Mouse (Mus musculus): ENCODE results near the gene Thsd7b.
"Not testable (repeated sequence)": the region's sequence is repeated elsewhere in the genome, so short reads cannot be mapped to it uniquely, and the experiment has no call there.

Thsd7b gene

GRCm38 (mm10) chr1:129635146-129635545, 362.0 kb downstream of the Thsd7b start:
- no peak for DNase-seq (ENCODE audit: low spot score in 2 of 2)

- DNase-seq (ENCODE audit: low spot score in 2 of 2): no peak
These were observed 371.3 kb downstream of the Thsd7b start for GRCm38 (mm10) chr1:129644252-129644861.

GRCm38 (mm10) chr1:129651448-129651847, 378.3 kb downstream of the Thsd7b start:
- not testable (repeated sequence) for DNase-seq (ENCODE audit: low spot score in 2 of 2)

GRCm38 (mm10) chr1:129658045-129658444, 384.9 kb downstream of the Thsd7b start:
- DNase-seq (ENCODE audit: low spot score in 2 of 2): no peak

GRCm38 (mm10) chr1:129675878-129676277, 402.8 kb downstream of the Thsd7b start:
- no peak for DNase-seq (ENCODE audit: low spot score in 2 of 2)

GRCm38 (mm10) chr1:129678851-129679250, 405.7 kb downstream of the Thsd7b start:
- DNase-seq (ENCODE audit: low spot score in 2 of 2): no peak

GRCm38 (mm10) chr1:129705701-129706100, 432.6 kb downstream of the Thsd7b start:
- DNase-seq (ENCODE audit: low spot score in 2 of 2): no peak

- DNase-seq (ENCODE audit: low spot score in 2 of 2): peak in 1 of 2 experiments; percentile 12
These were observed 439.6 kb downstream of the Thsd7b start for GRCm38 (mm10) chr1:129712706-129713105.

- no peak for DNase-seq (ENCODE audit: low spot score in 2 of 2)
These were observed 440.5 kb downstream of the Thsd7b start for GRCm38 (mm10) chr1:129713571-129713970.

GRCm38 (mm10) chr1:129719592-129719991, 446.5 kb downstream of the Thsd7b start:
- DNase-seq (ENCODE audit: low spot score in 2 of 2): no peak

GRCm38 (mm10) chr1:129731991-129732390, 458.9 kb downstream of the Thsd7b start:
- DNase-seq (ENCODE audit: low spot score in 2 of 2): no peak

- no peak for DNase-seq (ENCODE audit: low spot score in 2 of 2)
These were observed 474.5 kb downstream of the Thsd7b start for GRCm38 (mm10) chr1:129747595-129747994.

GRCm38 (mm10) chr1:129756548-129757240, 483.6 kb downstream of the Thsd7b start:
- no peak for DNase-seq (ENCODE audit: low spot score in 2 of 2)

- DNase-seq (ENCODE audit: low spot score in 2 of 2): no peak
These were observed 485.9 kb downstream of the Thsd7b start for GRCm38 (mm10) chr1:129759003-129759402.

- DNase-seq (ENCODE audit: low spot score in 2 of 2): no peak
These were observed 488.1 kb downstream of the Thsd7b start for GRCm38 (mm10) chr1:129761234-129761633.

- DNase-seq (ENCODE audit: low spot score in 2 of 2): no peak
These were observed 491.6 kb downstream of the Thsd7b start for GRCm38 (mm10) chr1:129764748-129765147.

GRCm38 (mm10) chr1:129777055-129777454, 504.0 kb downstream of the Thsd7b start:
- no peak for DNase-seq (ENCODE audit: low spot score in 2 of 2)

- DNase-seq (ENCODE audit: low spot score in 2 of 2): no peak
These were observed 506.4 kb downstream of the Thsd7b start for GRCm38 (mm10) chr1:129779506-129779905.

GRCm38 (mm10) chr1:129780589-129780988, 507.5 kb downstream of the Thsd7b start:
- no peak for DNase-seq (ENCODE audit: low spot score in 2 of 2)

- no peak for DNase-seq (ENCODE audit: low spot score in 2 of 2)
These were observed 525.4 kb downstream of the Thsd7b start for GRCm38 (mm10) chr1:129798519-129798918.

GRCm38 (mm10) chr1:129826927-129827326, 553.8 kb downstream of the Thsd7b start:
- no peak for DNase-seq (ENCODE audit: low spot score in 2 of 2)

- no peak for DNase-seq (ENCODE audit: low spot score in 2 of 2)
These were observed 564.2 kb downstream of the Thsd7b start for GRCm38 (mm10) chr1:129837324-129837723.

- DNase-seq (ENCODE audit: low spot score in 2 of 2): no peak
These were observed 564.7 kb downstream of the Thsd7b start for GRCm38 (mm10) chr1:129837776-129838175.

All from frontal cortex, postnatal 10 days (tissue).